Mouse (Mus musculus) thymus, adult 2 months (tissue): Measurements from ENCODE around the gene Wwp2. TPM values are rescaled to one million over a fixed set of nuclear protein-coding genes. Genes with fewer than 3 reads are reported as not detected.
A peak's percentile ranks its signal among the peaks of the same experiment; 100 is the strongest.
"Not testable (repeated sequence)": the region's sequence is repeated elsewhere in the genome, so short reads cannot be mapped to it uniquely, and the experiment has no call there.

Source experiments
- DNase-seq: peaks from one replicate; pipeline ENCODE4 v3.0.0; 2021
- H3K27ac ChIP-seq: fragments of 200-500 bp; 2 replicates; pipeline ENCODE4 v1.5.1; 2012; ENCODE audit warnings: low read length, control low read depth; ENCODE audit not compliant: control insufficient read depth, insufficient read depth
- H3K27me3 ChIP-seq: fragments of 200-500 bp; 2 replicates; pipeline ENCODE4 v1.6.1; 2012; ENCODE audit warnings: mild to moderate bottlenecking, low read length, moderate library complexity, mixed read lengths; ENCODE audit not compliant: control insufficient read depth, insufficient read depth
- H3K36me3 ChIP-seq: fragments of 200-500 bp; 2 replicates; pipeline ENCODE4 v1.6.1; 2012; ENCODE audit warnings: mild to moderate bottlenecking, low read length, moderate library complexity; ENCODE audit not compliant: control insufficient read depth, insufficient read depth
- H3K4me1 ChIP-seq: fragments of 200-500 bp; replicated peaks from 2 replicates; pipeline ENCODE4 v1.6.1; 2012; ENCODE audit warnings: low read length; ENCODE audit not compliant: control insufficient read depth, insufficient read depth
- H3K4me3 ChIP-seq: fragments of 200-500 bp; 2 replicates; pipeline ENCODE4 v1.5.1; 2012; ENCODE audit warnings: mild to moderate bottlenecking, low read length, control low read depth, moderate library complexity; ENCODE audit not compliant: control insufficient read depth, insufficient read depth
- CTCF ChIP-seq: fragments of 200-500 bp; IDR thresholded peaks from 2 replicates; pipeline ENCODE4 v1.5.1; 2012; ENCODE audit warnings: mild to moderate bottlenecking, control low read depth, low read length, moderate library complexity, borderline replicate concordance; ENCODE audit not compliant: control insufficient read depth, poor library complexity, insufficient read depth; ENCODE audit errors: extremely low read depth
- POLR2A ChIP-seq: fragments of 200-500 bp; IDR thresholded peaks from 2 replicates; pipeline ENCODE4 v1.6.1; 2012; ENCODE audit warnings: mild to moderate bottlenecking, low read length, control low read depth, moderate library complexity; ENCODE audit not compliant: control insufficient read depth, poor library complexity, insufficient read depth; ENCODE audit errors: extremely low read depth
- WGBS: fragments of 180-500 bp; shearing (Covaris S2); methylation state at CpG from one replicate; pipeline ENCODE4 v1.1.7; 2018; 5-methylcytosine and 5-hydroxymethylcytosine counted together
- polyA plus RNA-seq: library from polyadenylated mRNA; depleted of rRNA; stranded (reverse); fragments of >200 nt; gene quantifications from 2 replicates; pipeline ENCODE4 v1.2.3, GENCODE M21; 2012

The Wwp2 gene
- polyA plus RNA-seq, 1 experiment, result 79.8 TPM

GRCm38 (mm10) chr8:107466642-107467041 is 30.5 kb downstream of the Wwp2 start:
- no peak overlapping the region for H3K4me3 ChIP-seq
- no peak for DNase-seq
- WGBS, result 100% methylated on average over 5 of the region's 5 CpGs

GRCm38 (mm10) chr8:107468811-107469302 is 32.7 kb downstream of the Wwp2 start:
- H3K4me3 ChIP-seq, result no peak overlapping the region
- H3K27me3 ChIP-seq, result no peaks in the 10 kb centered on the region
- TF ChIP-seq CTCF (no peak), POLR2A (no peak)
- peaks cover 16% of the 10 kb centered on the region for H3K36me3 ChIP-seq
- WGBS, result 73% methylated on average over 8 of the region's 8 CpGs
- no peak overlapping the region for H3K27ac ChIP-seq
- peaks cover 11% of the 10 kb centered on the region for H3K4me1 ChIP-seq
- DNase-seq, result no peak

More at GRCm38 (mm10) chr8:107466642-107467041, 30.5 kb downstream of the Wwp2 start:
- Histone ChIP-seq H3K27me3 (no peaks in the 10 kb centered on the region), H3K27ac (no peak overlapping the region), H3K4me1 (no peaks in the 10 kb centered on the region), H3K36me3 (peaks cover 25% of the 10 kb centered on the region)
- TF ChIP-seq CTCF (no peak), POLR2A (no peak)

- H3K27me3 ChIP-seq, result no peaks in the 10 kb centered on the region
- TF ChIP-seq CTCF (no peak), POLR2A (no peak)
- peaks cover 11% of the 10 kb centered on the region for H3K4me1 ChIP-seq
- 93% methylated on average over 5 of the region's 5 CpGs for WGBS
- H3K36me3 ChIP-seq, result peaks cover 11% of the 10 kb centered on the region
- H3K27ac ChIP-seq, result no peak overlapping the region
- no peak for DNase-seq
- H3K4me3 ChIP-seq, result no peak overlapping the region
Measured at GRCm38 (mm10) chr8:107470302-107470701, 34.1 kb downstream of the Wwp2 start.

GRCm38 (mm10) chr8:107472403-107473100 is 36.4 kb downstream of the Wwp2 start:
- Histone ChIP-seq H3K4me1 (peaks cover 11% of the 10 kb centered on the region), H3K27ac (peak overlapping the region; percentile 35; the same call in 1 of the 2 replicates), H3K4me3 (no peak overlapping the region), H3K36me3 (no peaks in the 10 kb centered on the region), H3K27me3 (no peaks in the 10 kb centered on the region)
- TF ChIP-seq POLR2A (no peak), CTCF (no peak)
- 13% methylated on average over 10 of the region's 10 CpGs for WGBS
- DNase-seq, result peak; percentile 4

GRCm38 (mm10) chr8:107473369-107473768 is 37.2 kb downstream of the Wwp2 start:
- WGBS, result 96% methylated on average over 4 of the region's 4 CpGs
- TF ChIP-seq POLR2A (no peak), CTCF (no peak)
- H3K36me3 ChIP-seq, result no peaks in the 10 kb centered on the region

GRCm38 (mm10) chr8:107475613-107476012 is 39.4 kb downstream of the Wwp2 start:
- H3K4me1 ChIP-seq, result peaks cover 11% of the 10 kb centered on the region
- no peaks in the 10 kb centered on the region for H3K36me3 ChIP-seq
- H3K4me3 ChIP-seq, result no peak overlapping the region
- H3K27me3 ChIP-seq, result no peaks in the 10 kb centered on the region
- DNase-seq, result no peak
- 93% methylated on average over 3 of the region's 3 CpGs for WGBS
- TF ChIP-seq POLR2A, result no peak
- no peak for TF ChIP-seq CTCF
- H3K27ac ChIP-seq, result no peak overlapping the region

More at GRCm38 (mm10) chr8:107473369-107473768, 37.2 kb downstream of the Wwp2 start:
- no peaks in the 10 kb centered on the region for H3K27me3 ChIP-seq
- peaks cover 11% of the 10 kb centered on the region for H3K4me1 ChIP-seq
- H3K4me3 ChIP-seq, result no peak overlapping the region
- no peak overlapping the region for H3K27ac ChIP-seq
- no peak for DNase-seq

- peaks cover 11% of the 10 kb centered on the region for H3K4me1 ChIP-seq
- DNase-seq, H3K27me3 ChIP-seq, H3K4me3 ChIP-seq, H3K27ac ChIP-seq, H3K36me3 ChIP-seq: not testable (repeated sequence)
- over 99% methylated on average over 7 of the region's 7 CpGs for WGBS
Measured at GRCm38 (mm10) chr8:107476786-107477185, 40.6 kb downstream of the Wwp2 start.

GRCm38 (mm10) chr8:107478728-107479127 is 42.6 kb downstream of the Wwp2 start:
- Histone ChIP-seq H3K4me3 (no peak overlapping the region), H3K27me3 (no peaks in the 10 kb centered on the region), H3K27ac (no peak overlapping the region), H3K4me1 (no peaks in the 10 kb centered on the region), H3K36me3 (peaks cover 7% of the 10 kb centered on the region)
- TF ChIP-seq POLR2A, result no peak
- TF ChIP-seq CTCF, result no peak
- WGBS, result 95% methylated on average over 6 of the region's 6 CpGs
- no peak for DNase-seq
